Mouse (Mus musculus) CD4-positive, CD25-positive, alpha-beta regulatory T cell, adult 4 months (primary cell): ENCODE data around the gene Rreb1. TPM values are rescaled to one million over a fixed set of nuclear protein-coding genes. Genes with fewer than 3 reads are reported as not detected.

Experiments
- ATAC-seq: one replicate; pipeline ENCODE4 v1.8.0; 2017
- polyA plus RNA-seq, 2 experiments: library from polyadenylated mRNA; unstranded; fragments of 100-300 nt; shearing (Covaris generic); gene quantifications; one replicate each; pipeline ENCODE4 v1.2.1; 2017

Gene Rreb1
- polyA plus RNA-seq, 2 experiments from 2014 or later, result 6.7 to 7.9 TPM

DNA sequence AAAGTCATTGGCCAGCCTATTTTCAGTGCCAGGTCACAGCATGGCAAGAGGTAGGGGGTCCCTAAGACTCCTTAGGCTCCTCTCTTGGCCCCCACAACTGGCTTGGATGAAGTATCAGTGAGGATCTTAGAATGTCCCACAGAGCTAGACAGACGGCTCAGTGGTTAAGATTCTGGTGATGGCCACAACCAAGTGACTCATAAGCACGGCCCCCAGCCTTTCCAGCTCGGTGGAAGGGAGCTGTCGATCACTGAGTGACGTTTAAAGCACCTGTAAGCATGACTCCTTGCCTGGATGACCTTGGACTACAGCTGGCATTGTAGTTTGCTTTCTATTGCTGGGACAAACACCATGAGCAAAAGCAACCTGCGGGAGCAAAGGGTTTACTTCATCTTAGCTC, 174.8 kb downstream of the Rreb1 start:
- ATAC-seq, result no peak

DNA sequence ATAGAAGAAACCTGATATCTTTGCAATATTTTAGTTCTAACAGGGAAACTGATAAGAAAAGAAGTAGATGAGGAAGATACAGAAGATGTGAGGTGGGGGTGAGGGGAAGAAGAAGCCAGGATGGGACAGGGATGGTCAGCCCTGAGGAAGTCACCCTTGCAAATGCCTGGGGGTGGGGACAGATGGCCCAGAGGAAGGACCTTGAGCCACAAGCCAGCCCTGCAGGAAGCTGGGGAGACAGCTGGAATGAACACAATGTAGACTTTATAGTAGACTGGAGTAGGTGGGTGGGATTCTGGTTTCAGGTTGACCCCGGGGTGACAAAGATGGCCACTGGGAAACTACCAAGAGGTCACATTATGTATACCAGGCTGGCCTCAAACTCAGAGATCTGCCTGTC, 176.1 kb downstream of the Rreb1 start:
- no peak for ATAC-seq

DNA sequence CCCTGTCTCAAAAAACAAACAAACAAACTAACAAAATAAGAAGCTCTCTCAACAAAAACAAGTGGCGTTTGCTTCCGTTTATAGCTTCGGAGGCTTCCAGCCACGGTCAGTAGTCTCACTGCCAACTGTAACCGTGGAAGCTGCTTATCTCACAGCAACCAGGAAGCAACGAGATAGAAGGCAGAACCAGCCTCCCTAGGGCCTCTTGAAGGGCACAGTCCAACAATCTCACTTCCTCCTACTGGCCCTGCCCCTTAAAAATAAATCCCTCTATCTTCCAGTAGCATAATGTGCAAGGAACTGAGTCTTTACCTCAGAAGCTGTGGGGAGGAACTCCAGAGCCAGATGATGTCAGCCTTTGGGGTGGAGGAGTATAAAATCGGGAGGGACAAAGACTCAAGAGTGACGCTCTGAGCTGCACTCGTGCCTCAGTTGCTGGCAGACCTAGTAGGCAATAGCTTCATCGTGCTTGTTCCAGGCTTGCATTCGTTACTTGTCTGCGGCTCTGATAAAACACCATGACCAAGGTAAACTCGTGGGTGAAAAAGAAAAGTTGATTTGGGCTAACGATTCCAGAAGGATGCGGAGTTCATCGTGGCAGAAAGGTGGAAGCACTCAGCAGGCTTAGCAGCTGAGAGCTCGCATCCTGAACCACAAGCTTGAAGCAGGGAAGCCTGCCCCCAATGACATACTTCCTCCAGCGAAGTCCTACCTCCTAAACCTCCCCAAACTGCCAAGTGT, 180.5 kb downstream of the Rreb1 start:
- ATAC-seq, result no peak

DNA sequence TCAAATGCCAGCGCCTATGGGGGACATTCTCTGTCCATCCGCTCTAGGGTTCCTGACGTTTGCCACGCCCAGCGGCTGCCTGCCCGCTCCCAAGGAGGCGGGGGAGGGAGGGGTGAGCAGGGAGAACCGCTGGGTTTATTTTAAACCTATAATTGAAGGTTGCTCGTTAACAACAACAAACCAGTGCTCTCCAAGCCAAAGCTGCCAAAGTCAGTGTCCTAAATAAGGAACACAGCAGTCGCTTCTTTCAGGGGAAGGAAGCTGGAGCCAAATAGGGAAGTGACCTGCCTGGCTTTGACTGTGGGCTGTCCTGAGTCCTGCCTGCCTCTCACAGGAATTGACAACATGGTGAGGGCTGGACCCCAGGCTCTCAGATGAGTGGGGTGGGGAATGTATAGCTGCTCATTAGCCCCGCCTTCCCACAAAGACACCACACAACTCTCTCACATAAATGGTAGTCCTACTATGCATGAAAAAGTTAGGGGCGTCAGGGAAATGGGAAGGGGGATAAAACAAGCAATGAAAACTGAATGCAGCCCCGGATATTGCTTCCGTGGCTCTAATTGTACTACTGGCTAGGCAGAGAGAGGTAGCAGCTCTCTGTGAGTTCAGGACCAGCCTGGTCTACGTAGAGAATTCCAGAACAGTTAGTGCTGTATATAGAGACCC, 181.2 kb downstream of the Rreb1 start:
- ATAC-seq, result no peak

DNA sequence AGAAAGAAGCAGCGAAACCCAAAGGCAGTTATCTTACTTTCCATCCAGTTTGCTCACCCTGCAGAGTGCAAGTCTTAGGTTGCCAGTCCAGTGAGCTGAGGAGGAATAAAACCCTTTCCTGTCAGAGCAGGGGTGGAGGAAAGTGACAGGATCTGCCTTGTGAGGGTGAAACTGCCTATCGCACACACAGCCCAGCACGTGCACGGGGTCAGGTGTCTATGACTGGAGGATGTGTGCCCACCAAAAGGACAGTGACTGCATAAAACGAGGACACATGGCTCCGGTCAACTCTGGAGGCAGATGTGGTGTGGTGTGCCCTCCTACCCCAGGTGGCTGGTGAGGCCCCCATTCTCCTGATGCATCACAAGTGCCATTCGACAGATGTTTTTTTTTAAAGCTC, 181.7 kb downstream of the Rreb1 start:
- ATAC-seq, result no peak

DNA sequence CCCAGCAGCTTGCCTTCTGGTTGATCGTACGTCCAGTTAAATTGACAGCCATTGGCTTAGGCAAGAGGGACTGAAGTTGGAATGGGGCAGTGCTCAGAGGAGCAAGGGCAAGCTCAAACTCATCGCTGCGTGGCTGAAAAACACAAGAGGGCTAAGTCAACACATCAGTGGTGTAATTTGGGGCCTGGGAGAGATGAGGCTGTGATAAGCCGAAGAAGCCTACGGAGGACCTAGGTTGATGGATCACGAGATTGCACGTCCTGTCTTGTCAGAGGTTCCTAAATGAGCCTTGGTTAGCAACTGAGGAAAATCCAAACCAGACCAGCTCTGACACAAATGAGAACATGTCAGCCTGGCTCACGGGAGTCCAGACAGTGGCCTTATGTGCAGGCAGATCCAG, 184.3 kb downstream of the Rreb1 start:
- no peak for ATAC-seq

DNA sequence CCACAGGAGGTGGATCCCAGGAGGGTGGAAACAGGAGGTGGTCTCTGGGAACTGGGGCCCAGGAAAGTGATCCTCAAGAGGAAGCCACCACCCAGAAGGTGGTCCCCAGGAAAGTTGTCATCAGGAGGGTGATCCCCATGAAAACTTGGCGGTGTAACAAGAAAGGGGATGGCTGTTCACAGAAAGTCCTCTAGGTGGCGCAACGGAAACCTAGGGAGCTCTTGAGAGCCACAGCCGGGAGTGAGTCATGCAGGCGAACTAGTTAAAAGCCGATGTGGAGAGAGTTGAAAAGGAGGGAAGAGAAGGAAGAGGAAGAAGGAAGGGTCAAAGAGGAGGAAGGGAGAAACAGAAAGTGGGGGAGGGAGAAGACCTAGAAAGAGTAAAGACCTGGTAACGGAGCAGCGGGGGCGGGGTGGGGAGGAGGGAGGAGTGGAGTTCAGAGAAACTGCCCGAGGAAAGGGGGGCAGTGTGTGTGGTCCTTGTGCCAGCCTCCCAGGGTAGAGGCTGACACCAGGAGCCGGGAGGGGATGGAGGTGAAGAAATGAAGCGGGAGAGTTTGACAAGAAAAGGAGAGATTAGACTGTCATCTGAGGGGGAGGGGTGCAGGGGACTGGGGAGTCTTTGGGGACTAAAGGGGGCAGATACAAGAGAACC, 185.3 kb downstream of the Rreb1 start:
- peak; percentile 90 for ATAC-seq

DNA sequence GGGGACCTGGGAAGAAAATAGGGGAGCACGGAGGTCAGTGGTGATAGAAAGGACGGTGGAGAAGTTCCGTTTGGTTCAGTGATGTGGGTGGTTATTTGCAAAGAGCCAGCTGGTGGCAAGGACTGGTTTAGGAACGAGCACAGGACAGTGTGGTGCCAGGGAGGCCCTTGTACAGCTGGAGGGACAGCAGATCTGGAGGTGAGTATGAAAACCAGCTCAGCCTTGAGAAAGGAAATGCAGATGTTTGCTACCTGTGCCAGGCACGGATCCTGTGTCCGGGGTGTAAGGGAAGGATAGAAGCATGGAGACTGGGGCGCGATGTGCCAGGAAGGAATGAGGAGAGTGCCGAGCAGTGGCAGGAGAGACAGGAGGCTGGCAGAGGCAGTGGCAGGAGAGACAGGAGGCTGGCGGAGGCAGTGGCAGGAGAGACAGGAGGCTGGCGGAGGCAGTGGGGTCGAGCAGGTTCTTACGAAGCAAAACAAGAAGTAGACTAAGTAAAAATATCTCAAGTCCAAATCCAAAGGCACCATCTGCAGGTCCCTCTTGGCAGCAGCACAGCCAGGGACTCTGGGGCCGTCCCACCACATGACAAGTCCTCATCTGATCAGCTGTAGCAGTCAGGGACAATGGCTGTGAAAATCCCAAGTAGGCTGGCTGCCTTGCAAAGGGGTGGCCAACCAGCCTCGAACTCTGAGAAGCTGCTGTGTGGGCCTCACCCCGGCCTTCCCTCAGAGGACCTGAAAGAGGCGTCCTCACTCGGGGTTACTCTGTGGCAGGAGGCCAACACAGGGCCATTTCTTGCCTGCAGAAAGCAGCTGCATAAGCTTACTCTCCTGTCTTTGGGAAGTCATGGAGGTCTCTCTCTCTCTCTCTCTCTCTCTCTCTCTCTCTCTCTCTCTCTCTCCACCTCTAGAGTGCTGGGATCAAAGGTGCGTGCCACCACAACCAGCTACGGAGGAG, 186.2 kb downstream of the Rreb1 start:
- no peak for ATAC-seq

DNA sequence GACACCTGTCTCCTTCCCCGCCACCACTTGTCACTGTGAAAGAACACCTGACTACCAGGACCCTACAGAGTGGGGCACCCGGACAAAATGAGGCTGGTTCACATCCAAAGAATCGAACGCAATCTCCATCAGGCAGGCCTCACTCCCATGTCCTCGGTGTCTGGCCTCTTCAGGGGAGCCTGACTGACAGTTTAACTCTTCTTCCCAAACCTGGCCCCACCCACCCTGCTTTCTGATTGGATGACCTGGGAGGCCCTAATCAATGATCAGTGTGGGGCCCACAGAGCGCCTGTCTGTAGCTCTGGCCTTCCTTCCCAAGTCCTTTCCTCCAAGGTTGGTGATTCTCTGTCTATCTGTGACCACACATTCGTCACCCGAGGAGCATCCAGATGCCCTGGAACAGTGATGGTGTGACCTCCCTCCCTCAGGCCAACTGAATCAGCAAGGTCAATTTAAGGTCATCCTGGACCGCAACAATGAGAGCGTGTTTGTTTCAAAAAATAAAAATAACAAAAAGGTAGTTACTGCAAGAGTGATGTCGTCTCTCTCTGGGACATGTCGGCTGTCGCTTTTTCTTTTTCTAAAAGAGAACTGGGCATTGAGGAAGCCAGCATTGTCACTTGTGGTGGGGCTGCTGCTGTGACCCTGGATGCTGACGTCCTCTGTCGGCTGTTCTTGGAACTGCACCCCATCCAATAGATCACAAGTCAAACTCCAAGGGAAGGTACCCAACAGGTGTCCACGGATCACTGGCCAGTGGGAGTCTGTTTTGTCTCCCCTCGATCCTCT, 187.1 kb downstream of the Rreb1 start:
- ATAC-seq, result no peak

DNA sequence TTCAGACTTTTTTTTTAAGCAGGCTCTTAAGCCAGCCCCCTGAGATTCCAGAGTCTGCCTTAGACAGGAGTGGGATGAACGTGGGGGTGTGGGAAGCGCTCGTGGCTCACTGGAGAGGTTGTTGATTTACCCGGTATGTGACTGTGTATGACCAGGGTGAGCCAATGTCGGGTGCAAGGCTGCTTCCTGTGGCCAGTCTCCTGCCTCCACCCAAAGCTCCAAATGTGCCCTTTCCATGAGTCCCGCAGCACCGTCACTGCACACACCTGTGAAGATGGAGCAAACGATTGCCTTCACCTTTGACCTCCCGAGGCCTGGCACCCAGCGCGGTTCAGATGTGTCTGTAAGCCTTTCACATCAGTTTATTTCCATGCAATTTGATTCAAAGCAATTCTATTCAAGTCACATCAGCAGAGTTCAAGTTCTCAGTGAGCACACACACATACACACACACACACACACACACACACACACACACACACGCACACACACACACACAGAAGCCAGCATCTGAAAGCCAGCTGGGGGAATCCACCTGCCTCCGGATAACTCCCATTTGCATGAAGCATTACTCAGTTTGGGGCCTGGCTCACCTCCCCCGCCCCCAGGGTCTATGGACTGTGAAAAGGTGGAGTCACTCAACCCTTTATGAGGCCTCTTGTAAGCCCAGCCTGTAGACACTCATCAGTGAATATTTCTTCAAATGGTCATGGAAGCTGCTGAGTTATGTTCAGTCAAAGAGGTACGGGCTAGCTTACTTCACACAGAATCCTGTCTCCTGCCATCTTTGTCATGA, 188.3 kb downstream of the Rreb1 start:
- ATAC-seq, result no peak

DNA sequence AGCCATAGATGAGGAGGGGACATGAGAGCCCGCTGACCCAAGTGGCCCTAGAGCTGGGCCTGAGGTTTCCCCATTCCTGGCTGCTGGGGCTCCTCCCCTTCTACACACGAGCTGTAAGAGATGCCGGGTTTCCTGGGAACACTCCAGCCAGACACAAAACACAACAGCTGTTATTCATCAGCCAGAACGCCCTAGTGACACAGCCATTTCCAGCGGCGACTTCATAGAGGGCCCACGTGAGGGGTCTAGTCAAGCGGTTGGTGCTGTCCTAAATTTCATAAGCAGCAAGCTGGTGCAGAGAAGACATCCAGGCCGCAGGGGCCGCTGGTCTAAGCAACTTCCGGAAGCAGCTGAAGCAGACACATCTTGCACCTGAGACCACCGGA, 188.8 kb downstream of the Rreb1 start:
- no peak for ATAC-seq

DNA sequence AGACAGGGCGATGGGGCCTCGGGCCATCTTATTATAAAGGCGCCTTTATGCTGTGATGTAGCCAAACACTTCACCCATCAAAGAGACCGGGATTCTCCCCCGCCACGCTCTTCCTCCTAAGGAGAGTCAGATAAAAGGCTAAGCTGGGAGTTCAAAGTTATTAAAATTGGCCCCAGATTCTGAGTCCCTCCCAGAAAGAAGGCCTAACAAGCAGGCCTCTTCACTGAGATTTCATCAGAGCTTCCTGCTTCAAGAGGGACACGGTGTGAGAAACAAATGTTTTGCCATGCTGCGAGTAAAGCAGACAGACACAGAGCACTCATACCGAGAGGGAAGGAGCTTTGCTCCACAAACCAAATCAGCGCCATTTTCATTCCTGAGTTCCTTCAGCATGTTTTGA, 189.4 kb downstream of the Rreb1 start:
- ATAC-seq, result no peak

DNA sequence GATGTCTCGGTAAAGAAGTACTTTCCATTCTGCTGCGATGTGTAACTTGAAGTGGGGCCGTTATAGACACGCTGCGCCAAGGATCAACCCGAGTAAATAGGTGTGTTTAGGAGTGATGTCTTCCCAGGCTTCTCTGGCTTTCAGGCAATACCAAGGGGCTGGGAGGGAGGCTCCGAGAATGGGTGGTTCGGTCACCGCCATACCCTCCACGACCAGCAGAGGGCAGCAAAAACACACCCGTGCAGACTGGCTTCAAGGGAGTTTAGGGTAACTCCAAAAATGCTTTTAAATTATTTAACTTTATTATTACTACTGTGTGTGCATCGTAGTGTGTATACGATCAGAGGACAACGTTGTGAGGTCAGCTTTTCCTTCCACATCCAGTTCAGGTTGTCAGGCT, 191.1 kb downstream of the Rreb1 start:
- ATAC-seq, result peak; percentile 93

DNA sequence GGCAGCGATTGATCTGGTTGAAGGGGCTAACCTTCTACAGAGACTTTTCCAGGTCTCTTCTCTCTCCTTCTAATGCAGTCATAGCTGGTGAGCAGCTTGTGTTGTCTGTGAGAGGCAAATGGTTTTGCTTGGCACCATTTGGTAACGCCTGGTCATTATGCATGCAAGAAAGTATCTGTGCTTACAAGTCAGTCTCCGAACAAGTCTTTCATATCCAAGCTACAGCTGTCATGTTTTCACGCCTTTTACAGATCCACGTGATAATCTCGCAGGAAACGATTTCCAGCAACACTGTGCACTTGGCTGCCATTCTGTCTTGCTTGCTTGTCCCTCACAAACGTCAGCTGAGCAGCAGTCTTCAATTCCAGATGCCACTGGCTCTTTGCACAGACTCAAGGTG, 191.8 kb downstream of the Rreb1 start:
- no peak for ATAC-seq

DNA sequence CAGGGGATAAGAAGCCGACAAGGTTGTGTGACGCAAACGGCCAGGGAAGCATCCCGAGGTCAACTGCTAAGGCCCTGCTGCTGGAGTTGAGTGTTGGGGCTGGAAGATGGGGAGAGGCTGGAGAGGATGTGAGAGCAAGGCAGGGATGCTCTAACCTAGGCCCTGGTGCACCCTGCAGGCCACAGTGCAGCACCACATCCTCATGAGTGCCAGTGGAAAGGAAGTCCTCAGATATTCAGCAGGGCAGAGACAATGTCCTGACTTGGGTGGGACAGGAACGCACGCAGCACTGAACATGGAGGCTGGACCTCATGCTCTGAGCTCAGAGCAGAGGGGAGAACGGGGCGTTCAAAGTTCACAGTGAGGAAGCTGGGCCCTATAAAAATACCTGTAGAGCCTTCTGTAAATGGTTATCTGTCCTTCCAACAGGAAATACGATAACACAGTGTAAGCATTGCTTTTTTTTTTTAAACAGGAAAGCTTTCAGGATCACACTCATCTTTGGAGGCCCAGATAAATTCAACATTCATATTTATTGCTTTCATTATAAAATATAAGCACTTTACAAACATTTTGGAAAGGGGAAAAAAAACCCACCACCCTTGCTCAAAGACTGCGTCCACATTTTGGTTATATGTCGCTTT, 192.8 kb downstream of the Rreb1 start:
- no peak for ATAC-seq

DNA sequence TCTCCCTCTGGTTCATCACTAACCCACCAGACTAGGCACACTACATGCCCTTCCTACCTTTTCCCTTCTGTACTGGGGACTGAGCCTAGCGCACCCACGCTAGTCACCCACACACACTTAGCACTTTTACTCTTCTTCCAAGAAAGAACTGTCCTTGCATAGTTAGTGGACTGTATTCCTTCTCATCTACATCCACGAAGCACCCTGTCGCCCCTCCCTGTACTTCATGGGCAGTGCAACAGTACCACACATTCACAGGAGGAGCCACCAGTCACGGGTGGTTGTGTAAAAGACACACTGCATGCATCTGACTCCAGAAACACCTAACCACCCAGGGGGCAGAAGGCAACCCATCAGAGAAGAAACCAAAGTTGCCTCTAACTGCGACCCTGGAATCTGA, 195.8 kb downstream of the Rreb1 start:
- ATAC-seq, result no peak

DNA sequence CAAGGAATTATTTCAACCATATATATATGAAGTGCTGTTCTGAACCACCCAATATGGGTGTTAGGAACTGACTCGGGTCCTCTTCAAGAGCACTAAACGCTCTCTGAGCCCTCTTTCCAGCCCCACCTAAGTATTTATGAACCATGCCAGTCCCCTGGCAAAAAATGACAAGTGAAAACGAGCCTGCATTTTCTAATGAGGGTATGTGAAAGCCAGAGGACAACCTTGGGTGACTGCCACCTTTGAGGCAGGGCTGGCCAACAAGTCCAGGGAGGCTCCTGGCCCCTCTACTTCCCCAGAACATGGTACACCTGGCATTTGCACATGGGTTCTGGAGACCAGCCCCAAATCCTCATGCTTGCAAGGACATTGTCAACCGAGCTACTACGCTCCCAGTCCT, 196.5 kb downstream of the Rreb1 start:
- no peak for ATAC-seq

DNA sequence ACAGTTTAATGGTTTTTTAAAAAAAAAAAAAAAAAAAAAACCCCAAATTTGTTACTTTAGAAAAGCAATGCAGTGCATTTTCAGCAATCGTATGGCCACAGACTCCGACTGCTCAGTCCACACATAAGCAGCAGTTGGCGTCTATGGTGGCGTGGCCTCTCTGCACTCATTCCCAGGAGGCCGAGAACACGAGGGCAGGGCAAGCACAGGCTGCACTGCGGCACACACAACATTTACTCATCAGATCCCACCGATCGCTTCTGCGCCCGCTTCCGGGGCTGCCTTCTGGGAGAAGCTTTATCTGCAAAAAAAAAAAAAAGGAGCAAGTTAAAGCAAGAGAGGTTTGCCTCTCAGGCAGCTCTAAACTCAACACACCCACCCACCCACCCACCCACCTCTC, 201.3 kb downstream of the Rreb1 start:
- no peak for ATAC-seq

DNA sequence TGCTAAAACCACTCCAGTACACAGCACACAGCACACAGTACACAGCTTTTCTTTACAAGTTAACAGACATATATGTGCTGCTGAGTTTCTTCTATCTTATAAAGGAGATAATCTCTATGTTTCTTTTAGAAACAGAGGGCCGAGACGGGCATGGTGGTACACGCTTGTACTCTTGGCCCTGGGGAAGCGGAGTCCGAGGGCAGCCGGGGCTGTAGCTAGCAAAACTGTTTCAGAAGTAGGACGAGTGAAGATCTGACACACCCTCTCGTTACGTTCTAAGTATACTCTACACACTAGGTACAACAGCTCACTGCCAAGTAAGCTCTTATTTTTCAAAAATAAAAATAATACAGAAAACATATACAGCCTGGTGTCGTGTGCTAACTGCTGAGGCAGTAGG, 202.1 kb downstream of the Rreb1 start:
- ATAC-seq, result no peak

DNA sequence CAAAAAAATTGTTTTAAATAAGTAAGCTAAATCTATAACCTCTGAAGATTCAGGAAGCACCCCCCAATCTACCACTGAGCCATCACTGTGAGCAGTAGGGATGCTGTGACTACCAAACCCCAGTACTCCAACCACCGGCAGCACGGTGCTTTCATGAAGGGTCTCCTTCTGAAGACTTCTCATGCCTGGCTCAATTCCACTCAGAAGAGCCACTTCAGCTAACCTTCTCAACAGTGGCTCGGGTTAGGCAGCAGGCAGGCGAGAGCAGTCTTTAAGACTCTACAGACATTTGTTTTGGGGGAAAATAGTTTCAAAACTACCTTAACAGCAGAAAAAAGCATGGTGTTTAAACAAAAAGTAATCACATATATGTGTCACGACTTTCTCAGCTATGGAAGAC, 202.9 kb downstream of the Rreb1 start:
- no peak for ATAC-seq

DNA sequence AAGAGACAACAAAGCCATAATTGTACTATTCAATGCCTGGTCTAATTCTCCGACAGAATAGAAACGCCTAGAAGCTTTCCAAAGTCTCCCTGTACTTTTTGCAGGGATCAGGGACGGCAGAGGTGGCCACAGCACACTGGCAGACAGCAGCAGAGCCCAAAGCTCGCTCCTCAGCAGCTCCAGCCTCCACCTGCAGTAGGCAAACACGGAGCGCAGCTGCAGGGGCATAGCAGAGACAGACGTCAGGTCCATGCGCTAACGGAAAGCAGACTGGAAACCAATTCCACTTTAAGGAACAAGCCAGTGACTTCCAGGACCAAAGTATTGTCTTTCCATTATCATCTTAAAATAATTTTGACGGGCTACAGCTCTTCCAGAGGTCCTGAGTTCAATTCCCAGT, 208.0 kb downstream of the Rreb1 start:
- ATAC-seq, result no peak
